Mouse (Mus musculus) E14TG2a.4 (cell line): ENCODE data around the gene B9d1.

Experiments
- H3K27me3 ChIP-seq: 2 replicates; pipeline ENCODE4 v1.6.1; 2014; ENCODE audit warnings: low read length, control low read depth; ENCODE audit not compliant: insufficient read depth
- H3K36me3 ChIP-seq: 2 replicates; pipeline ENCODE4 v1.6.1; 2014; ENCODE audit warnings: low read length, control low read depth; ENCODE audit not compliant: insufficient read depth
- H3K4me1 ChIP-seq: replicated peaks from 2 replicates; pipeline ENCODE4 v1.6.1; 2014; ENCODE audit warnings: low read depth, low read length, control low read depth
- H3K4me3 ChIP-seq: replicated peaks from 2 replicates; pipeline ENCODE4 v1.5.1; 2014; ENCODE audit warnings: mild to moderate bottlenecking, low read length
- H3K9me3 ChIP-seq: 2 replicates; pipeline ENCODE4 v1.6.1; 2014; ENCODE audit warnings: low read length, control low read depth
- CTCF ChIP-seq: conservative IDR thresholded peaks from 2 replicates; pipeline ENCODE4 v1.5.1; 2014; ENCODE audit warnings: low read length
- NANOG ChIP-seq: IDR thresholded peaks from 2 replicates; pipeline ENCODE4 v1.6.1; 2014; ENCODE audit warnings: borderline replicate concordance, low read length, mixed read lengths
- POU5F1 ChIP-seq: IDR thresholded peaks from 2 replicates; pipeline ENCODE4 v1.6.1; 2014; ENCODE audit warnings: low read length, borderline replicate concordance

The B9d1 gene

DNA sequence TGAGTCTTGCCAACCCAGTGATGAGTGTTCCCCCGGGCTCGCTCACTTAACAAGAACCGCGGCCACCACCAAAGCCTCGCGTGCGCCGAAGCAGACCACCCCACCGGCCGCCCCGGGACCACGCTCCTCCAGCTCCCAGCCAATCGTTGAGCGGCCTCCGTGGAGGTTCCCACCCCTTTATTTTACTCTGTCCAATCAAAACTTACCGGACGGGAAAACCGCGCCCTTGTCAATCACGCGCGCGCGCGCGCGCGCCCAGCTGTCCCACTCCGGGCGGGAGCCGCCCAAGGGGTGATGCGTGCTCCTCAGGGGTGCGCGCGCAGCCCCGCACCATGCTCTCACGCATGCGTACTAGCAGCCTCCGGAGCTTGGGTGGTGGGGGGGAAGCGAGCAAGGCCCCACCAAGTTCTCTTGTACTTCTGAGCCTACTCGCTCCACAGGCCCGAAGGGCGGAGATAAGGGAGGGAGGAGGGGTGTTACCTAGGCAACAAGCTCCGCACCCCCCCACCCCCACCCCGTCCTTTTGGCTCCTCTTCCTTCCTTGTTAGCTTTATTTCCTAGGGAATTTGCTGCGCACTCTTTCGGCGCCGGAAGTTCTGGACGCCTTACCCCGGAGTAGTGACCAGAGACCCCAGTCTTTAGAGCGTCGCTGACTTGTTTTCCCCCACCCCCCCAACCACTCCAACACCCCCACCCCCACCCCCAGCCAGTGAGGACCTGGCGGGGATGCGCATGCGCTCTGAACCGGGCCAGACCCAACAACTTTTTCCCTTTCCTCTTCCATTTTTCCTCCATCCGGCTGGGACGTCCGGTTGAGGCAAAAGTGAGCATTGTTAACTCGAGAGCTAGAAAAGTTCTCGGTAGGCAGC lies 10.6 kb upstream of the B9d1 start, which contains the start of gene Mapk7:
Gene Mapk7, minus strand, starts transcription at position 278 of the 869 bp plus-strand sequence.
- Histone ChIP-seq H3K36me3 (peaks cover 38% of the 10 kb centered on the region), H3K9me3 (no peaks in the 10 kb centered on the region), H3K4me3 (peak within 1 kb of the TSS; percentile 95), H3K4me1 (peaks cover 49% of the 10 kb centered on the region), H3K27me3 (peaks cover 13% of the 10 kb centered on the region)
- no peak for TF ChIP-seq NANOG
- TF ChIP-seq POU5F1 = no peak
- no peak for TF ChIP-seq CTCF

DNA sequence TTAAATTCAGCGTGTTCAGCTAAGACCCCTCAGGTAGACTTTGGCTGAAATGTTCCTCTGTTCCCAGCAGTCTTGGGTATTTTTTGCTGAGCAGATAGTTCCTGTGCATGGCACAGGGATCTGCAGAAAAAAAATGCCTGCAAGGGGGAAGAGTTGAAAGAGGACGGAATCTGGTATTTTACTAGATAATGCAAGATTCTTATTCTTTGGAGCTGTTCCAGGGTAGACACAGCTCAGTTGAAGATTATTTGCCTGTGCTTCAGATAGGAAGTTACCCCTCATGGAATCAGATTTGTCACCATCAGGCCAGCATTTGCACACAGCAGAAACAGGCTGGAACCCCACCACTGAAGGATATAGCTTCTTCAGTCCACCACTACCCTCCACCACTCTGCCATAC lies 9.4 kb upstream of the B9d1 start:
- Histone ChIP-seq H3K27me3 (peaks cover 13% of the 10 kb centered on the region), H3K9me3 (no peaks in the 10 kb centered on the region), H3K36me3 (peaks cover 26% of the 10 kb centered on the region), H3K4me3 (no peak overlapping the region), H3K4me1 (peaks cover 39% of the 10 kb centered on the region)
- TF ChIP-seq POU5F1 (no peak), NANOG (no peak), CTCF (no peak)

GRCm38 (mm10) chr11:61497490-61497889 lies 7.5 kb upstream of the B9d1 start:
- TF ChIP-seq POU5F1 = no peak

GRCm38 (mm10) chr11:61498736-61499504 lies 6.0 kb upstream of the B9d1 start:
- Histone ChIP-seq H3K4me3 (no peak overlapping the region), H3K4me1 (peaks cover 15% of the 10 kb centered on the region), H3K27me3 (peaks cover 3% of the 10 kb centered on the region; the same call in 1 of the 2 replicates), H3K36me3 (no peaks in the 10 kb centered on the region), H3K9me3 (no peaks in the 10 kb centered on the region)
- TF ChIP-seq POU5F1 = no peak
- TF ChIP-seq NANOG = no peak
- no peak for TF ChIP-seq CTCF

More at GRCm38 (mm10) chr11:61497490-61497889, 7.5 kb upstream of the B9d1 start:
- Histone ChIP-seq H3K27me3 (peaks cover 13% of the 10 kb centered on the region), H3K36me3 (peaks cover 7% of the 10 kb centered on the region), H3K4me3 (no peak overlapping the region), H3K4me1 (peaks cover 27% of the 10 kb centered on the region), H3K9me3 (no peaks in the 10 kb centered on the region)

DNA sequence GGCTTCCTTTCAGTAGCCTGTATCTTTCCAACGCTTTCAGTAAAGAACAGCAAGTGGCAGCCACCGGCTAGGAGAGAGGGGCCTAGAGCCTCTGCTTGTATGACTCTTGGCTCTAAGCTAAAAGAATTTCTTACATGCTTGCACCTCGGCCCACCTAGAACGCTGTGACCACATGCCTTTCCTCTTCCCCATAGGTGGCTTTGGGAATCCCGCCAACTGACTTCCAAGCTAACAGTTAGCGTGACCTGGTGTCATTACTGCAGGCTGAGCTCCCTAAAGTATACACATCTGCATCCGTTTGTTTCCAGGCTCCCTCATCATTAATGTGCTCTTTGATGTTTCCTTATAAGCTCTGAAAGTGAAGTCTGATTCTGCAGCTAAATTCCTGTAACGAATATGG lies 1.0 kb upstream of the B9d1 start:
- H3K36me3 ChIP-seq = peaks cover 25% of the 10 kb centered on the region
- H3K4me1 ChIP-seq = peaks cover 20% of the 10 kb centered on the region
- no peak for TF ChIP-seq NANOG
- no peak for TF ChIP-seq CTCF
- TF ChIP-seq POU5F1 = no peak
- no peak overlapping the region for H3K4me3 ChIP-seq
- H3K9me3 ChIP-seq = no peaks in the 10 kb centered on the region
- no peaks in the 10 kb centered on the region for H3K27me3 ChIP-seq

- TF ChIP-seq POU5F1 (no peak), CTCF (peak; percentile 82)
- Histone ChIP-seq H3K4me1 (peaks cover 13% of the 10 kb centered on the region), H3K4me3 (no peak overlapping the region), H3K27me3 (no peaks in the 10 kb centered on the region), H3K36me3 (peaks cover 88% of the 10 kb centered on the region), H3K9me3 (no peaks in the 10 kb centered on the region)
Measured at GRCm38 (mm10) chr11:61514953-61515352, 10.0 kb downstream of the B9d1 start.

- H3K4me3 ChIP-seq = no peak overlapping the region
- peaks cover 90% of the 10 kb centered on the region for H3K36me3 ChIP-seq
- no peaks in the 10 kb centered on the region for H3K9me3 ChIP-seq
- H3K4me1 ChIP-seq = peaks cover 13% of the 10 kb centered on the region
- H3K27me3 ChIP-seq = no peaks in the 10 kb centered on the region
- no peak for TF ChIP-seq CTCF
- no peak for TF ChIP-seq POU5F1
- TF ChIP-seq NANOG = no peak
Measured at GRCm38 (mm10) chr11:61517971-61518370, 13.0 kb downstream of the B9d1 start.

GRCm38 (mm10) chr11:61518871-61519270 lies 13.9 kb downstream of the B9d1 start:
- H3K4me1 ChIP-seq = peaks cover 18% of the 10 kb centered on the region
- TF ChIP-seq CTCF (no peak), NANOG (no peak), POU5F1 (no peak)
- no peaks in the 10 kb centered on the region for H3K9me3 ChIP-seq
- H3K27me3 ChIP-seq = no peaks in the 10 kb centered on the region
- peaks cover 90% of the 10 kb centered on the region for H3K36me3 ChIP-seq
- no peak overlapping the region for H3K4me3 ChIP-seq
